Mouse (Mus musculus) layer of hippocampus, adult 9-10 months (tissue): ENCODE measurements around the gene Il17rd.

Experiments used
- DNase-seq: peaks from one replicate; pipeline ENCODE4 v3.0.0; 2022; ENCODE audit warnings: low spot score

Il17rd gene

DNA sequence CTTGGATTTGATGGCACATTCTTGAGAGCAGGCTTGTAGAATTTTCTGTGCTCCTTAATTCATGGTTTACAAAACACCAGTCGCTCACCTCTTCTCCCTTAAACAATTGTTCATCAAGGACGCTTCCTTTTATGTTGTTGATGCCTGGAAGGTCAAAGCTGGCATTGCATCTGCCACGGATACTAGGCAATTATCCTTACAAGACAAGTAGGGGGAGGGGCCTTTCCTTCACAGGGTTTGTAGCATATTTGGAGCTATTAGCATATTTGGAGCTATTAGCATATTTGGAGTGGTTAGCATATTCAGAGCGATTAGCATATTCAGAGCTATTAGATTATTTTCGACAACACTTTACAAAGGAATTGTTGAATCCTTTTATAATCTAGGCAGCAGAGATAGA lies 55.5 kb downstream of the Il17rd start:
- DNase-seq, result no peak

GRCm38 (mm10) chr14:27096133-27096532 lies 57.4 kb downstream of the Il17rd start:
- DNase-seq, result no peak

GRCm38 (mm10) chr14:27096779-27097178 lies 58.0 kb downstream of the Il17rd start:
- peak; percentile 86 for DNase-seq

DNA sequence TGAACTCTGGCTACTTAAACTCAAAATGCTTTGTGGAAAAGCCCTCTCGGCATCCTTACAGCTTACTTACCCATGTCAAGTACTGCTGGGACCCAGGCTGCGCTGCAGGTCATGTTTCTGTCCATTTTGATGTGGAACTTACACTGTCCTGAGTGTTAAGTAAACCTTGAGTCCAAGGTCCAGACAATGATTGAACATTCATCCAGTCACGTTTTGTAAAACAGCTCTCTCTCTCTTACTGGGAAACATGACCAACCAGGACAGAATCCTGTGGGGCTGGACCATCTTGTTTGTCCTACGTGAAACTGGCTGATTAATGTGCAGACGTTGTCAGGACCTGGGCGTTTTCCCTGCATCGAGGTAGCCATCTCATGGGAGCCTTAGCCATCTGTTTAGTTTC lies 63.0 kb downstream of the Il17rd start:
- DNase-seq, result no peak

DNA sequence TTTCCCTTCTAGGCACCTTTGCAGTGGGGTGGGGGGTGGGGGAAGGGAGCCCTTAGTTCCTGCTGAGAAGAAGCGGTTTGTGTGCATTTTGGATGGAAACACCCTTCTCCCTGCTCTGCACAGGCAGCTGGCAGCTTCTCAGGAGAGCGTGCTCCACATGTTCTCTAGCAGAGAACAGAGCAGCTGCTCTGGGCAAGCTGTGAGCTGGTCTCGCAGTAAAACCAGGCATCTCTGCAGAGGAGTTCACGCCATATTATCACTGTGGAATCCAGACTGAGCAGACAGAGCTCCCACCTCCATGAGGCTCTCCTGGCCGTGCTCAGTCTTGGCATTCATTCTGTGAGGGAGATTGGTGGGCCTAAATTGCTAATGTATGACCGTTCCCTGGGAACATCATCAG lies 64.0 kb downstream of the Il17rd start:
- no peak for DNase-seq

DNA sequence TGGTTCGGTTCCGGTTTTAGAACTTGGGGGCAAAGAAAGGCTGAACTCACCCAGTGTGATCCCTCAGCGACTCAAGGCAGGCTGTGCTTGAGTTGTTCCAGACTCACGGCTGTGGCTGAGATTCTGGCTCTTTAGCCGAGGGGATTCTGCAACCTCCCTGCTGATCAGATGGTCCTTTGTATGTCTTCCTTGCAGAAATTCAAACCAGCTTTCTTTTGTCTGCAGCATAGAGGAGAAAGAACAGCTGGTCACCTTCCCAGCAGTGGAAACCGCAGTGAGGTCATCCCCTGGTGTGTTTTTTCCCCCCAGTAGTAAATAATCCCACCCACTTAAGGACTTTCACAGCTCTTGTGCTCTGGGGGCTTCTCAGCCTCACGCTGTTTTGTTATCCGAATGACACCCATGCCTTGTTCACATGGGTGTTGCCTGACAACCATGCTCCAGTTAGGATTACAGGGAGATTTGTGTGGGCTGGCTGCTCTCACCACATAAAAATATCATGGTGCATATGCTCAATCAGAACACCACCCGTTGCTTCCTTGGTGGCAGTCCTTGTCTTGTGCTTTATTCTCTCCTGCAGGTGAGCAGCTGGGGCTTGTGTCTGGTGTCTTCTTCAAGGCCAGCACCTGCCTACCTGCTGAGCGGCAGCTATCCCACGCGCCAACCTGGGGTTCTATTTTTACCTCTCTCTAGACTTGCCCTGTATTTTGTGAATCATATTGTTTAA lies 67.2 kb downstream of the Il17rd start:
- DNase-seq, result no peak

GRCm38 (mm10) chr14:27108748-27109504 lies 70.2 kb downstream of the Il17rd start:
- DNase-seq, result no peak

GRCm38 (mm10) chr14:27114362-27115274 lies 75.9 kb downstream of the Il17rd start, which contains the start of gene Arhgef3:
Arhgef3 (plus strand) TSS chr14:27114899.
- DNase-seq, result no peak

- no peak for DNase-seq
Measured at GRCm38 (mm10) chr14:27115275-27115660, 76.5 kb downstream of the Il17rd start.

DNA sequence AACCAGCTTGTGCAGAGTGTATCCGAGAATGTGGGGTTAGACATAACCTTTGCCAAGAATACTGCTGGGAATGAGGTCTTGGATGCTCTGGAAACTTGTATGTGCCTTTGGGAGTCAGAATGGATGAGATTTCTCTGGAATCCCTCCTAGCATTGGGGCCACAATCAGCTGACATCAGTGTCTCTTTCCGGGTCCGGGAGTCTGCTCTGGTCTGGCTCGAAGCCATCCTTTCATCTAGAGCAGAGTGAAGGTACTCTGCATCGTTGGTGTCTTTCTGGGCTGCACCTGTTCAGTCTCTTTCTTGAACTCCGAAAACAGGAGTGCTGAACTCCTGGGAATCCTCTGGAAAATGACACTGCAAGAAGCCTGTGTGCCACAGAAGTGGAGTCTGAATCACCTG lies 77.2 kb downstream of the Il17rd start:
- no peak for DNase-seq

DNA sequence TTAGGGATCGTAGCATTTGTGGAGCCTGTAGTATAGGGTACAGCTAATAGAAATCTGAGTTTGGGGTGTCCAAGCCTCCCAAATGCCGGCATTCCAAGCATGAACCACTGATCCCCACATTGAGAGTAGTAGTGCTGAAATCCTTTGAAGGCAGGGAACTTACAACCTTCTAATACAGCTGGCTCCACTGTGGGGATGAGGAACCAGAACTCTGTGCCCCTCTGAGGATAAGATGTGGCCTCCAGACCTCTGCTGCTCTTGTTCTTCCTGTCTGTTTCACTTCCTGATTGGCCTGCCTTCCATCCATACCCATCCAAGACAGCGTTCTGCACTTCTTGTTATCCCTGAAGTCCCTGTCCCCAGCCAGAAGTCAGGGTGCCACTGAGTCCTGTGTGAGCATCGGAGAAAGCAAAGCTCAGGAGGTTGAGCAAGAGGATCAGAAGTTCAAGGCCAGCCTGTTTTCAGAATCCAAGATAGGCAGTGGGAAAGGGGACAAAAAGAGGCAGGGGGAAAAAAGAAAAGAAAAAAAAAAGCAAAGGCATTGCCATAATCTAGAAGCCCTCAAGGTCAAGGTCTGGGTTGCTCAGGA lies 77.9 kb downstream of the Il17rd start:
- no peak for DNase-seq

DNA sequence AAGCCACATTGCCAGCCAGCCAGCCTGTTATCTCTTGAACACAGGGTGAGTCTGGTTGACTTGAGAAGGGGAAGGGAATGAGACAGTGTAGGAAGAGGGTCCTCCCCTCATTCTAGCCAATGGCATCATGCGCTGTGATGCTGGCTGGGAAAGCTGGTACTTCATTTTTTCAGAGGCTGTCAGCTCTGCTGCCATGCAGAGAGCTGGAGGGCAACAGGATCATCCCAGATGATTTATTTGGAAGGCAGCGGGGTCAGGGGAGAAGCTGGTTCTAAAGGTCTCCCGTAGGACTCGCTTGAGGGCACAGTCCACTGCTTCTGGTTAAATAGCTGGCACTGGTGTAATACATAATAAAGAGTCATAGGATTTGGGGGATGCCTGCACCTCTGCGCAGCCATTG lies 79.8 kb downstream of the Il17rd start:
- no peak for DNase-seq

- DNase-seq, result no peak
Measured at GRCm38 (mm10) chr14:27122646-27123045, 83.9 kb downstream of the Il17rd start.

GRCm38 (mm10) chr14:27123543-27123942 lies 84.8 kb downstream of the Il17rd start:
- no peak for DNase-seq

DNA sequence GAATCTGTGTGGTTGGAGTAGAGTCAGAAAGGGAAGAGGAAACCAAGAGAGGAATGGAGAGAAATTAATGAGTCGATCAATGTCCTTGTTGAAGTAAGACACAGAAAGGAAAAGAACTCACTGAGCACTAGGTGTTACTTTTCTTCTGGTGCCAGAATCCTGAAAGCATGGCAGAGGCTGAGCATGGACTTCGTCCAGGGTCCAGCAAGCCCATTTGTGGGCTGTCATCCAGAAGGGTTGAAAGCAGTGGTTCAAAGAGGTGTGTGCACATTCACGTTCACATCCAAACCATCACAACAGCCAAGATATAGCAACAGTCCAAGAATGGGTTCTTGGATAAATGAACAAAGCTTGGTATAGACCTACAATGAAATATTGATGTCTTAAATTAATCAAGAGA lies 91.3 kb downstream of the Il17rd start:
- no peak for DNase-seq

DNA sequence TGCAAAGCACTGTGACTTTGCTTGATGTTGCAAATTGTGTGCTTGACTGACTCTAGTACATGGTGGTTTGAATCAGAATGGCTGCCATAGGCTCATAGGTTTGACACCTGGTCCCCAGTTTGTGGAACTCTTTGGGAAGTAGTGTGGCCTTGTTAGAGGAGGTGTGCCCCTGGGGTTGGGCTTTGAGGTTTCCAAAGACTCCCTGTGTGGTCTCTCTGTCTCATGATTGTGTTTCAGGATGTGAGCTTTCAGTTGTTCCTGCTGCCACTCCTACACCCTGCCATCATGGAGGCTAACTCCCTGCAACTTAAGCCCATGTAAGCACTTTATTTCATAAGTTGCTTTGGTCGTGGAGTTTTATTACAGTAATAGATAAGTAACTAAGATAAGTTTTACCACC lies 91.9 kb downstream of the Il17rd start:
- DNase-seq, result no peak

- DNase-seq, result no peak
Measured at GRCm38 (mm10) chr14:27131521-27131920, 92.8 kb downstream of the Il17rd start.

DNA sequence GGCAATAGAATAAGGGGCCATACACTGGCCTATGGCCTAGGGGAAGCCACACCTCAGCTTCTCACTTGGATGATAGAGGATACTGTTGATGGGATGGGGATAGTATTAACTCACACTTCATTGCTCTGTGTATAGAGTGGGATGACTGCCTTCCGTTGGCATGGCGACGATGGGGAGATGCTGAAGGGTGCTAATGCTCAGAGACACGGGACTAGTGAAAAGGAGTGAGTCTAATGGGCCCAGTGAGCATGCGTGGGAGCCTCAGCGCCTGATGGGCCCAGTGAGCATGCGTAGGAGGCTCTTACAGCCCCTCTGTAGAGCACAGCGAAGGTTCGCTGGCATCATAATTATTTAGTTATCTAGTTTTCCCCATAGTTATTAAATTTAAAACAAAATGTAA lies 100.2 kb downstream of the Il17rd start:
- DNase-seq, result peak; percentile 21

DNA sequence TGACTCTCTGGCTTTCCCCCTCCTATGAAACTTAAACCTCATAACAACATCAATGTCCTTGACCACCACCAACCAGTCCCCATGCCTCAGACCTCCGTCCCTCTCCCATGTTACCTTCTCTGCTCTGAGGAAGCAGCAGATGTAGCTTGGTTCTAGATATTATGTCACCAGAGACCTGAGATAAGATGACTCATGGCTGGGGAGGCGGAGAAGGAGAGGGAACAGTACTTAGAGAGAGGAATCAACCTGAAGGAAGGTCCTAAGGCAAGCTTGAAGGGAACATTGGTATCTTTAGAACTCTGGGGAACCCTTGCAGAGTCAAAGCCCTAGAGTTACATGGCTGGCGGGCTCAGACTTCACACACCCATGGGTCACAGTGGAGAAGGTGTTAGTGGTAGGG lies 101.2 kb downstream of the Il17rd start:
- DNase-seq, result no peak

DNA sequence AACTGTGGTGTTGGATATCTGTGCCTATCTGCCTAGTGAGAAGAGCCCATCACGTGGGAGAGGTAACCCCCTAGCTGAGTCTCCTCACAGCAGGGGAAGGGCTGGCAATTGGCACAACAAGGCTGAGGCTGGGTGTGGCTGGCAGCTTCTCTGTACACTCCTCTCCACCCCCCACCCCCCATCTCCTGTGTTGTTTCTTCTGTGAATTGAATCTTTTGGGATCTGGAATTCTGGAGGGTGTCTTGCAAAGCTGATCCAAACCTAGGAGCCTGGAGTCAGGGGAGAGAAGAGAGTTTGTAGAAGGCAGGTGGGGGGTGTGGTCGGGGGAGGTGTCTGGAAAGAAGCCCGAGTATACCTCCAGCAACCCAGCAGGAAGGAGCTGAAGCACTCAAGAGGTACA lies 102.7 kb downstream of the Il17rd start:
- DNase-seq, result no peak

DNA sequence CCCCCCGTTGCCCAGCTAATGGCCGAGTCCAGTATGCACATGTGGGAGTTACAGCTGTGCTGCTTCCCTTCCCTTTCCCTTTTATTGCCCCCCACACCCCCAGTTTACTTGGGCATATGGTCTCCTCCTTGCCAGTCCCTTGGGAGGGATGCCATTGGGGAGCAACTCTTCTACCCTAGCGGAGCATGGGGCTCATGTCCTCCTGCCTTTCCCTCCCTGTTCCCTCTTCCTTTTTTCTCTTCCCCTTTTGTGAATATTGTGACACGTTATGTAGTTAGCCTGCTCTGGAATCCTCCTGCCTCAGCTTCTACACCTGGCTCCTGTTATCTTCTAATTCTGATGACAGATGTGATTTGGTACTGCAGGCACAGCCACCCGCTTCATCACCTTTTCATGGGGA lies 103.9 kb downstream of the Il17rd start:
- DNase-seq, result no peak
